Mouse (Mus musculus) lung, postnatal 4 days (tissue): ENCODE results near the gene Scamp1.
A peak's percentile ranks its signal among the peaks of the same experiment; 100 is the strongest.
"Not testable (repeated sequence)": the region's sequence is repeated elsewhere in the genome, so short reads cannot be mapped to it uniquely, and the experiment has no call there.

Source experiments
- DNase-seq, 2 experiments: peaks; one replicate each; pipeline ENCODE4 v3.0.0; 2021

Scamp1 gene

GRCm38 (mm10) chr13:94285281-94285871 is at the start of gene Scamp1:
Gene Scamp1 (minus strand): TSS chr13:94285857.
- DNase-seq = peak; percentile 94 to 95

GRCm38 (mm10) chr13:94330392-94330979 is 44.8 kb upstream of the Scamp1 start:
- DNase-seq = no peak

- DNase-seq = not testable (repeated sequence)
Measured at GRCm38 (mm10) chr13:94329005-94329404, 43.3 kb upstream of the Scamp1 start.

DNA sequence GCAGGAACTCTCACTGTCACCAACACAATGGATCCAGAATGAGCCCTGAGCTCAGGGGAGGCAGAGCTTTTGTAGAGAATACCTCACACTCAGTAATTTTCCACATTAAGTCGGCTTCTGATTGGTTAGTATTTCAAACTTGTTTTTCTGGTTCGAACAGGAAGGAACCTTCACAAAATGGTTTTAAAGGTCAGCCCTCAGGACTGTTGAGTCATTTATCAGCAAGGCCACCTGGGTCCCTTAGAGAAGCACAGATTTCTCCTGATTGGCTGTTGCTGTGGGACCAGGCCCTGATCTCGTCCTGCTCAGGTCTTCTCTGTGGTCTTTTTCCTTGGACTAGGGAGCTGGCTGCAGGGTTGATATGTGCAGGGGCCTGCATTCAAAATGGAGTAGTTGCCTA is 42.4 kb upstream of the Scamp1 start:
- DNase-seq = no peak

GRCm38 (mm10) chr13:94322475-94322874 is 36.8 kb upstream of the Scamp1 start:
- no peak for DNase-seq

- no peak for DNase-seq
Measured at GRCm38 (mm10) chr13:94321094-94321792, 35.6 kb upstream of the Scamp1 start.

- no peak for DNase-seq
Measured at GRCm38 (mm10) chr13:94316975-94317511, 31.4 kb upstream of the Scamp1 start.

DNA sequence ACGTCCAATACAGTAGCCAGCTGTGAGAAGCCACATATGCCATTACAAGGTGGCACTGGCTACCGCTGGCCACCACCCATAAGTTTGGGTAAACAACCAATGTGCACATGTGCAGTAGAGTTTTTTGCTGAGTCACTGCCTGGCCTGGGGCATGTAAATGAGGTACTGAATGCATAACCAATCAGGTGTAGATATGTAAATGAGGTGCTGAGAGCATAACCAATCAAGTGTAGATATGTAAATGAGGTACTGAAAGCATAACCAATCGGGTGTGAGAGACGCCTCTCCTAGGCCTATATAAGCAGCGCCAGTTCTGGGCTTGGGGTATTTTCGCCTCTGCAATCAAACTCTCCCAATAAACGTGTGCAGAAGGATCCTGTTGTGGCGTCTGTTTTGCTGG is 27.2 kb upstream of the Scamp1 start:
- DNase-seq = not testable (repeated sequence)

DNA sequence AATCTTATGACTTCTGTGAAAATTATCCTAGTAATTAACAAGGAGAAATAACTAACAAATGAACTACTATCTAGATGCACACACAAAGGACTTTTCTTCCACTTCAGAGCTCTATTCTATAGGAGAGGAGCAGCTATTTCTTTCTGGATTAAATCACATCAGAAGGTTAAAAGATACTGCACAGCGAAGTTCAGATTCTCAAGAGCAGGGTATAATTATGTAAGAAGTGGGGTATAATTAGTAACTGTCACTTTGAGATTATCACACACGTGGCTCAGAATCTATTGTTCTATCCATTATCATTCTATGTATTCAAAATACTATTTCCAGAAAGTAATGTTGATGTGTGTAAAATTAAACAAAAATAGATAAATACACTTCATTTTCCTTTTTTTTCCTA is 22.6 kb upstream of the Scamp1 start:
- DNase-seq = no peak

- no peak for DNase-seq
Measured at GRCm38 (mm10) chr13:94307531-94307930, 21.9 kb upstream of the Scamp1 start.

- DNase-seq = no peak
Measured at GRCm38 (mm10) chr13:94306968-94307289, 21.3 kb upstream of the Scamp1 start.

GRCm38 (mm10) chr13:94306277-94306967 is 20.8 kb upstream of the Scamp1 start:
- DNase-seq = peak; percentile 31 to 70

- DNase-seq = no peak
Measured at GRCm38 (mm10) chr13:94300946-94301538, 15.4 kb upstream of the Scamp1 start.

GRCm38 (mm10) chr13:94300232-94300631 is 14.6 kb upstream of the Scamp1 start:
- DNase-seq = no peak

DNA sequence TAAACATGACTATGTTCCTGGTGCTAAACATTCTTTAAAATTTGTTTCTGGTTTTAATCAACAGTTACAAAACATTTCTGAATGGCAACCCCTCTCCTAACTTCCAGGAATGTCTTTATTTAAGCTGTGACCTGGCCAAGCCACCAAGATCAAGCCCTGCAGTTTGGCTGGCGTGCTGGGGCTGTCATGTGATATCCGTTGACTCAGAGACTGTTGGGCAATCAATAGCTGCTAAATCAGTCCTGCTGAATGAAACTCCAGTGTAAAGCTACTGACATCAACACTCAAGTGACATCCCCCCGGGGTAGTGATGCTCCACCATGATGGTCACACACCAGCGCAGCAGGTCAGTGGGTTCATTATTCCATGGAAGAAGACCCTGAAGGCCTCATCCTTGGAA is 12.7 kb upstream of the Scamp1 start:
- peak in 1 of 2 experiments; percentile 33 for DNase-seq

DNA sequence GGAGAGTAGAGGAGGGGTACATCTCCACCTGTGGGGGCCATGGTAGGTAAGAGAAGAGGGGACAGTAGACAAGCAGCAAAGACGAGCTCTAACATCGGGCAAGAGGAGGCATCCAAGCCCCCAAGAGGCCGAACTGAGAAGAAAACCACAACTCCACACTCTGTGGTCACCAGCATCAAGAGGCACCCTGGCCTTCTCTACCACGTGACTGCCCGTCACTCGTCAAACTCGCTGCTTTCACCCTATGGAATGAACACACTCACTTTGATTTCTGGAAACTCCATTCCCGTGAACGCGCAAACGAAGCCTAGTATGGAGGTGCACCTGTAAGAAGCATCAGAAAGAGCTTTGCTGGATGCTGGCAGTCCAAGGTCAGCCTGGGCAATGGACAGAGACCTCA is 10.7 kb upstream of the Scamp1 start:
- no peak for DNase-seq

GRCm38 (mm10) chr13:94295922-94296321 is 10.3 kb upstream of the Scamp1 start:
- DNase-seq = no peak

GRCm38 (mm10) chr13:94294886-94295285 is 9.2 kb upstream of the Scamp1 start:
- no peak for DNase-seq

DNA sequence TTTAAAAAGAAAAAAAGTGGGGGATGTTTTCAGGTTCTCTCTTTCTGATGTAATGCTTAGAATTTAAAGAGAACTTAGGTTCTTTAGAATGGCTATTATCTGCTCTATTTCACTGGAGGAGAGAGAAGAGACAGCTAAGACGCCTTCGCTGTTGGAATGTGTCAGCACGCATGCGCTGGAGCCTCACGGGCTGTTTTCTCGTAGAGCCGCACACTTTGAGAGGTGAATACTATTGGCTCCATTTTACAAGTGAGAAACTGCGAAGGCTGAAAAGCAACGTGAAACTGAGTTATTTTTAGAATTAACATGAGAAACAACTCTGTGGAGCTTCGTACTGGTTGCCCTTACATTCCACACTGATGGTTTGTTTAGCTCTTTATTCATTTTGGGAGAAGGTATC is 8.3 kb upstream of the Scamp1 start:
- no peak for DNase-seq

GRCm38 (mm10) chr13:94286195-94286594 is 538 bp upstream of the Scamp1 start:
- DNase-seq = no peak

- peak; percentile 41 to 57 for DNase-seq
Measured at GRCm38 (mm10) chr13:94284543-94285269, 951 bp downstream of the Scamp1 start.

- DNase-seq = no peak
Measured at GRCm38 (mm10) chr13:94279420-94279819, 6.2 kb downstream of the Scamp1 start.
